Mouse (Mus musculus): Measurements from ENCODE around the gene Gm49380.

DNA sequence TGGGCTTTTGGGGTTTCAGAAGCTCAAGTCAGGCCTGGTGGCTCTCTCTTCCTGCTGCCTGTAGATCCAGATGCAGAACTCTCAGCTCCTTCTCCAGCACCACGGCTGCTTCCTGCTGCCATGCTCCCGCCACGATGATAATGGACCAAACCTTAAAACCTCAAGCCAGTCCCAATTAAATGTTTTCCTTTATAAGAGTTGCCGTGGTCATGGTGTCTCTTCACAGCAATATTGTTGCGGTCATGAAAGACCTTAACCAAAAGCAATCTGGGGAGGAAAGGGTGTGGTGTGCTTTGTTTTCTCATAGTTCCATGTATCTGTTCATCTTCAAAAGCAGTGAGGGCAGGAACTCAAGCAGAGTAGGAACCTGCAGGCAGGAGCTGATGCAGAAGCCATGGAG, 76.2 kb downstream of the Gm49380 start:
- TF ChIP-seq CTCF (IDR thresholded peaks at IDR 0.05 in 2 of 3, conservative IDR thresholded peaks at IDR 0.05 in 1 of 3; ENCODE audit: control insufficient read depth in 1 of 3, insufficient read depth in 1 of 3, low read depth in 2 of 3, low read length in 3 of 3, poor library complexity in 1 of 3, severe bottlenecking in 1 of 3) (no peak), SMC3 (IDR thresholded peaks at IDR 0.05; ENCODE audit: low read depth, low read length) (no peak), E2F4 (IDR thresholded peaks at IDR 0.05; ENCODE audit: borderline replicate concordance, low read depth, low read length) (no peak), POLR2A (IDR thresholded peaks at IDR 0.05; ENCODE audit: control insufficient read depth in 1 of 2, insufficient read depth in 1 of 2, low read depth in 1 of 2, low read length in 2 of 2, poor library complexity in 1 of 2) (no peak), GATA1 (IDR thresholded peaks at IDR 0.05; ENCODE audit: low read depth, low read length) (no peak), HCFC1 (IDR thresholded peaks at IDR 0.05; ENCODE audit: low read depth, low read length) (no peak), POLR2AphosphoS2 (IDR thresholded peaks at IDR 0.05; ENCODE audit: low read length) (no peak), TBP (IDR thresholded peaks at IDR 0.05; ENCODE audit: low read depth, low read length) (no peak), EP300 (IDR thresholded peaks at IDR 0.05; ENCODE audit: low read depth in 1 of 2, low read length in 2 of 2) (no peak)
